Mouse (Mus musculus): ENCODE data around the gene Akna. TPM values are rescaled to one million over a fixed set of nuclear protein-coding genes. Genes with fewer than 3 reads are reported as not detected.

Gene Akna
- total RNA-seq, 2 experiments from 2014 or later = 4.3 to 6.2 TPM

GRCm38 (mm10) chr4:63411222-63411621 lies 8.1 kb upstream of the Akna start:
- DNase-seq = peak in 1 of 2 experiments; percentile 50
- intact Hi-C loops (cut with DNase I) = loop anchor here (10.0 kb wide), 1 partner anchor 1084 kb away; no protein-coding TSS in a partner anchor

DNA sequence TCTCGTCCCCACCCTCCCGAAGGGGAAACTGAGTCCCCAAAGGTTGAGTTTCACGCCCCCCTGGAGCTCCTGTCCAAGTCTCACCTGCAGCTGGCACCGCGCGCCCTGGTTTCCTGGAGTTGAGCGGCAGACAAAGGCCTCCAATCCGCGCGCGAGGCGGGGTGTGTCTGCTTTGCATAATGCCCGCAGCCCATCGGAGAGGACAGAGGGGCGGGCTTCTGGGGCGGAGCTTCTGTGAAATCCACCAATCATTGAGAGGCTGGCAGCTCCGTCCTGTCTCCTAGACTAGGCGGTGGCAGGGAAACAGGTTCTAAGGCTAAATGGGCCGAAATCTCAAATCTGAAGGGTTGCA lies 7.4 kb upstream of the Akna start:
- DNase-seq = peak; percentile 93
- intact Hi-C loops (cut with DNase I) = loop anchor here (10.0 kb wide), 1 partner anchor 1084 kb away; no protein-coding TSS in a partner anchor

- intact Hi-C loops (cut with DNase I) = loop anchor here (2.0 to 10.0 kb wide), 2 partner anchors 41 to 1085 kb away; no protein-coding TSS in a partner anchor
- peak; percentile 72 to 82 for DNase-seq
These were observed 6.9 kb upstream of the Akna start for GRCm38 (mm10) chr4:63409908-63410582.

GRCm38 (mm10) chr4:63409317-63409907 lies 6.3 kb upstream of the Akna start:
- peak in 1 of 2 experiments; percentile 54 for DNase-seq
- intact Hi-C loops (cut with DNase I) = loop anchor here (2.0 kb wide), 1 partner anchor 41 kb away; no protein-coding TSS in a partner anchor

- DNase-seq = peak; percentile 64 to 77
These were observed 5.5 kb upstream of the Akna start for GRCm38 (mm10) chr4:63408649-63409048.

DNA sequence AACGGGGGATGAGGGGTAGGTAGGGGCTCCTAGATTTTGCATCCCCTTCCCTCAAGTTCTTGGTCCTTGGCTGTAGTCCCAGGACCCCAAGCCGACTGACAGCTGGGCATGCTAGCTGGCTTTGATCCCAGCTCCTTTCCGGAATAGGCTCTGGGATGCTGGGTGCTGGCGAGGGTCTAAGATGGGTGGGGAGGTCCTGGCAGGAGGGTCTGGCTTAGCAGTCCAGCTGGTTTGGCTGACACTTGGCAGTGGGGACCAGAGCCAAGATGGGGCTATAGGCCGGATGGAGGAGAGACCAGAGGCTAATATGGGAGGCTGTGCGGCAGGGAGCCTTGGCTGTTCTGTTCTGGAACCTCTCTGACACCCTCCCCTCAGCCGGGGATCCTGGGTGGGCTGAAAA lies 5.1 kb upstream of the Akna start:
- DNase-seq = peak in 1 of 2 experiments; percentile 32
- intact Hi-C loops (cut with DNase I) = loop anchor here (2.0 kb wide), 1 partner anchor 39 kb away; no protein-coding TSS in a partner anchor

More at GRCm38 (mm10) chr4:63408649-63409048, 5.5 kb upstream of the Akna start:
- intact Hi-C loops (cut with DNase I) = loop anchor here (2.0 kb wide), 1 partner anchor 40 kb away; no protein-coding TSS in a partner anchor

- intact Hi-C loops (cut with DNase I) = no loop called here
- DNase-seq = no peak
These were observed 2.5 kb upstream of the Akna start for GRCm38 (mm10) chr4:63405683-63406082.

- intact Hi-C loops (cut with DNase I) = no loop called here
These were observed 1.9 kb upstream of the Akna start for GRCm38 (mm10) chr4:63405051-63405450.

DNA sequence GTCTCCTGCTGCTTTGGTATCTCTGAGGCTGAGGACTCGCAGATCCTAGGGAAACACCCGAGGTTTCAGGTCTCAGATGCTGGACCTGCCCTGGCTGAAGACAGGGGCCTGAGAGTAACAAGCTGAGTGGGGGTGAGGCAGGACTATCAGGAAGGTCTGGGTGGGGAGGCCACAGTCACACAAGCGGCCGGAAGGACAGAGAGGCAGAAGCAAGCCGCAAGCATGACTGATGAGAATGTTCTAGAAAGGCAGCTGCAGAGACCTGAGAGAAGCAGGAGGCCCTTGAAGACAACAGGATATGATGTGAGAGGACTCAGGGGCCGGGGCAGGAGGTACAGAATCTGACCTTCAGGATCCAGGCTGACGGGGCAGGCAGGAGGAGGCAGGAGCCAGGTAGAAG lies 1.1 kb upstream of the Akna start:
- intact Hi-C loops (cut with DNase I) = no loop called here
- no peak for DNase-seq

More at GRCm38 (mm10) chr4:63405051-63405450, 1.9 kb upstream of the Akna start:
- no peak for DNase-seq

DNA sequence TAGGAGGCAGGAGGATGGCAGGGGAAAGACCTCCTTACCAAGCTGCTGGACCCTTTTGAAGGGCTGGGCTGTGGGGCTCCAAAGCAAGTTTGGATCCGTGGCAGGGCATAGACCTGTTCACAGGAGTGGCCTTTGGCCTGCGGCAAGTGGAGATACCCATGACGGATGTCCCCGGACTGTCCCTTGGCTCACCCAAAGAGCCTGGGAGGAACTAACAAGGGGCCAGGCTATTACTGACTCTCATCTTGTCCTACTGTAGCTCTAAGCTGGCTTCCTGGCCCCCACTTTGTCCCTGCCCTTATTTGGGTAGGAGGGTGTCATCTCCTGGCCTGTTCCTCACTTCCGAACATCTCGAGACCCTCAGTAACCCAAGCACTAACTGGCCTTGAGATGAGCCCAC lies 596 bp downstream of the Akna start:
- intact Hi-C loops (cut with DNase I) = no loop called here
- DNase-seq = no peak

GRCm38 (mm10) chr4:63402056-63402455 lies 1.1 kb downstream of the Akna start:
- intact Hi-C loops (cut with DNase I) = no loop called here
- no peak for DNase-seq

DNA sequence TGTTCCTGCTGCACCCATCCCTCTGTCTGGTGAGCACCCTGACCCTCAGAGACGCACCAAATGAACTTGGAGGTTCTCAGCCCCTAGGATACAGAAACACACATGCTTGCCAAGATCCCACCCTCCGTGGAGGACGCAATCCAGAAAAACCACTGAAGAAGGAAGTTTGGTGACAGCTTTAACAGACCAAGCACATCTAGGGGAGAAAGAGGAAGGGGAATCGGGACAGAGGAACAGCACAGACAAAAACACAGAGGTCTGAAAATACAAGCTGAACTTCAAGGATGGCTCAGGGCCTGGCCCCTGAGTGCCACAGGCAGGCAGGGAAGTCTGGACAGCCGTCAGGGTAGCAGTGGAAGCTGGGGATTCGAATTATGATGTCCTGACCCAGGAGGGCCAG lies 1.5 kb downstream of the Akna start:
- DNase-seq = no peak
- intact Hi-C loops (cut with DNase I) = no loop called here

- intact Hi-C loops (cut with DNase I) = no loop called here
- DNase-seq = no peak
These were observed 2.4 kb downstream of the Akna start for GRCm38 (mm10) chr4:63400541-63401306.

GRCm38 (mm10) chr4:63399691-63400270 lies 3.4 kb downstream of the Akna start:
- DNase-seq = peak in 1 of 2 experiments; percentile 38
- intact Hi-C loops (cut with DNase I) = no loop called here

GRCm38 (mm10) chr4:63398854-63399609 lies 4.1 kb downstream of the Akna start:
- DNase-seq = peak in 1 of 2 experiments; percentile 49
- intact Hi-C loops (cut with DNase I) = no loop called here

DNA sequence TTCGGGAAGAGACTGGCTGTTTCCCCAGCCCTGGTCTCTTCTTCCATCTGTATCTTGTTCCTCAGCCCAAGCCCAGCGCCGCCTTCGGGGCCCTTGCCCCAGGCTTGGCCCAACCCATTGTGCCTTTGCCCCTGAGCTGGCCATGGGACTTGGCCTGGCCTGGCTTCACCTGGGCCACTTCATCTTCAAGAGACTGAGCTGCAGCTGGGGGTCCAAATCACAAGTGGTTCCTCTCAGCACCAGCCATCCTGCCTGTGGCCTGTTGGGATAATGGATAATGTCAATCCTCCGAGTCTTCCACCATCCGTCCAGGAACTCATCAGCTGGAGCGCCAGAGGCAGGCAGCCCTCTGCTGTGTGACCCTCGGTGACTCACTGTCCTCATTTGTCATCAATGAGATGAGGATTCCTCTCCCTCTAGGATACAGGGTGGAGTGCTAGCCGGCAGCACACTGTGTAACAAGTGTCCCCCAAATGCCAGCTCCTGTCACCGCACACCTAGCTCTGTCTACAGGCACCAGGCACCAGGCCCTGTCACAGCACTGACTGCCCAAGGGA lies 5.1 kb downstream of the Akna start:
- intact Hi-C loops (cut with DNase I) = no loop called here
- DNase-seq = no peak

GRCm38 (mm10) chr4:63391322-63391721 lies 11.8 kb downstream of the Akna start:
- no peak for DNase-seq
- intact Hi-C loops (cut with DNase I) = no loop called here

DNA sequence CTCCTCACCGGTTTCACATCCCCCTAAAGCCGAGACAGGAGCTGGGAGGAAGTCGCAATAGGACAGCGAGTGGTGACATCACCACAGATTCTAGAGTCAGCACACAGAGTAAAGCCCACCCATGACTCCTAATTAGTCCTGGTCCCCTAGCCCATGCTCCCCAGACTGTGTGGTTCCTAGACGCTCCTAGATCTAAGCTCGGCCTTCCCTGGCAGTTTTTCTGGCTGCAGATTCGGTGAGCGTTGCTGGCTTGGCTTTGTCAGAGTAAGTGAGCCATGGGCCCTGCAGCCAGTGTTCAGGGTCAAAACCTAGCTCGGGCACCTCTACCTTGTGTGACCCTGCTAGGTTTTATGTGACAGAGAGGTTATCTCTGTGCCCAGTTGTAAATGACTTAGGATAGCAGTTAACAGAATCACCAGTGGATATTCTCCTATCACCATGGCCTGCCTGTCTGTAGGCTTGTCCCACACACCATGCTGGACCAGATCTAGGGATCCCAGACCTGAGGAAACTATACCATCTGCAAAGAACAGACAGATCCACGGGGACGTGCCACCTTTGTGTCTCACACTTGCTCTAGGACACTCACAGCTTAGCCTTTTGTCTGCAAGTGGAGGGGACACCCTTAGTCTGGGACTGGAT lies 13.1 kb downstream of the Akna start:
- intact Hi-C loops (cut with DNase I) = no loop called here
- DNase-seq = no peak

Measured in heart, postnatal 14 days (tissue).